Mouse (Mus musculus) mature B cell (primary cell): Measurements from ENCODE around the gene Abcg4.

Experiments
- in situ Hi-C: fragments of 300-500 bp; cut with MboI; formaldehyde crosslinking; loops from 2 replicates; pipeline ENCODE4 v1.14.3; 2019

Gene Abcg4

GRCm38 (mm10) chr9:44240399-44240798, 48.0 kb downstream of the Abcg4 start, which contains the start of gene Ccdc153:
Ccdc153 (plus strand) TSS chr9:44240676.
- in situ Hi-C loops = no loop called here

DNA sequence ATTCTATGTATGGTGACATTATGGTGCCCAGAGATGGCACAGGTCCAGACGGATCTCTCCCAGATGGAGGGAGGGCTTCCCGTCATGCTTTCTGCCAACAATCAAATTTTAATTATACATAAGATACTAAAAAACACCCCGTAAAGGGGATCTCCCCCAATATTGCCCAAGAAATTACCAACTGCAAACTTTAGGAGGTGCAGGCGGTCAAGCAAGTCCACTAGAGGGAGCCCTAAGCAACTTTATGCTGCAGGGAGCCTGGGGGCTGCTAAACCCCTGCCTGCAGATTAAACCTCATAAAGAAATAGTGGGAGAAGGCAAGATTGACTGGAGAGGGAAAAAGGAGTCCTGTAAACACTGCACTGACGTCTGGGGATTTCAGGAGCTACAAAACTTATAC, 49.0 kb downstream of the Abcg4 start:
- in situ Hi-C loops = no loop called here

DNA sequence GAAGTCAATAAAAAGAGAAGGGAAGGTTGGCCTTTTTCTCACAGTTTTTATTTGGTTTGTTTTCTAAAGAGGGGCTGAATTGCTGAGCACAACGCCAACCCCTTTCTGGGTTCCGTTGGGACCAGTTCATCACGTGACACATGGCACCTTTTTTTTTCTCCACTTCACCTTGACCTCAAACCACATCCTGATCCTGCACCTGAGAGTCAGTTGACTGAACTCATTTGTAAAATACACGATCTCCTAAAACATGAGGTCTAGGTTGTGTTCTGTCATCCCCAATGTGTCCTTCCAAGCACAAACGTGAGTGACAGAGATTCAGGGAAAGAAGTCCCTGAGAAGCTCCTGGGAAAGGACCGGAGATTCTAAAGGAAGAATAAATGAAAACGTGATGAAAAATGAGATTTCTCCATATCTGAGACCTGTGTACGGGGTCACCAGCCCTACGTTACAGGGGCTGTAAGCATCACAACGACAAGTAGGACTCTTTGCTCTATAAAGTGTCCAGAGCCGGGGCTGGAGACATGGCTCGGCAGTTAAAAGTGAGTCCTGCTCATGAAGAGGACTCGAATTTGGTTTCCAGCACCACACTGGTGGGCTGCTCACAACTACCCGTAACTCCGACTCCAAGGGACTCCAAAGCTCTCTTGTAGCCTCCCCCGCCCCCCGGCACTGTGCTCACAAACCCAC, 49.8 kb downstream of the Abcg4 start:
- in situ Hi-C loops = no loop called here

- in situ Hi-C loops = no loop called here
These were observed 51.3 kb downstream of the Abcg4 start for GRCm38 (mm10) chr9:44237128-44237527.

DNA sequence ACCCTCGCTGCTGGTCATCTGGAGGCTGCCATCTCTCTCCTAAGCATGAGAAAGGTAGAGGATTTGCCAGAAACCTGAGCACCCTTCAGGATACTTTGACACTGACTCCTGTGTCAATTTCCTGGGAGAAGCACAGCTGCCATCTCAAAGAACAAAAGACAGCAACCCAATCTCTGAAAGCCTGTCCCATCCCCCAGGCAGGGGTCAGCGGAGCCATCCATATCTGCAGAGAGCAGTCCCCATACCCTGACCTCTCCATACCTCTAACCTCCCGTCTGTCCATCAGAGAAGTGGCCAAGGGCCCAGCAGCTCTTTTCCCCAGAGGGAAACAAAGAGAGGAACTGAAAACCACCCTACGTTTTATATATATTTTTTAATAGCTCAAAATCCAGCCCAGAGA, 51.8 kb downstream of the Abcg4 start:
- in situ Hi-C loops = no loop called here

- in situ Hi-C loops = no loop called here
These were observed 53.7 kb downstream of the Abcg4 start for GRCm38 (mm10) chr9:44234479-44235427.

GRCm38 (mm10) chr9:44233802-44234478, 54.5 kb downstream of the Abcg4 start, which contains the start of gene Cbl:
Cbl (minus strand) TSS chr9:44234049.
- in situ Hi-C loops = no loop called here

- in situ Hi-C loops = no loop called here
These were observed 55.2 kb downstream of the Abcg4 start for GRCm38 (mm10) chr9:44233021-44233801.

GRCm38 (mm10) chr9:44231609-44232008, 56.8 kb downstream of the Abcg4 start:
- in situ Hi-C loops = no loop called here

DNA sequence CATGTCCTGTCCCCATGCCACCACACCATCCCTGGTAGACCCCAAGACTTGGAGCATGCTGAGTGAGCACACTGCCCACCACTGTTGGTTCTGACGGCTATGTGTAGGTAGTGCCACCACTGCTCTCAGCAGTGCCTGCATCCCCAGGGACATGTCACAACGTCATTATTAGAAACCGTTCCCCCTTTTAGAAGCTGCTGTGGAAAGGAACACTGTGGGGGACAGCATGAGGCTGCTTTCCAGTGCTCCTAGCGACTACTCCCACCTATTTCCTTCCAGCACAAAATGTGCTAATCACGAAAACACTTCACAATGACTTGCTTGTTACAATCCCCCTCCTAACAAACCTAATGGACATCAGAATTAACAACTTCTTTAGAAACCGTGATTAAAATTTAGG, 62.4 kb downstream of the Abcg4 start:
- in situ Hi-C loops = no loop called here
